Mouse (Mus musculus): ENCODE measurements around the gene Ccdc9b. TPM values are rescaled to one million over a fixed set of nuclear protein-coding genes. Genes with fewer than 3 reads are reported as not detected.

Gene Ccdc9b
- polyA plus RNA-seq, 1 experiment from 2014 or later, result 0.33 TPM

DNA sequence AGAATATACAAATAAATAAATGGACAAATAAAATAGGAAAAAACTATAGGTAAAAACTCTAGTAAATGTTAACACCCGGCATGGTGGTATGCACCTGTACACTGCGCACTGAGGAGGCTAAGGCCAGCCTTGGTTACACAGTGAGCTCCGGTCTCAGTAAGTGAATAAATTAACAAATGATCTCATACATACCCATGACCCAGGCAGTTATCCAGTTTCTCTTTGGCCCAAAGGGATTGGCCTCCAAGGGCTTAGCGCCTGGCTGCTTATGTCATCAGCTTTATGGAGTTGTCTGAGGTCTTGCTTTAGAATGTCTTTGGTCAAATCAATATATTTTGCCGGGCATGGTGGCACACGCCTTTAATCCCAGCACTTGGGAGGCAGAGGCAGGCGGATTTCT, 21.2 kb upstream of the Ccdc9b start:
- Histone ChIP-seq H3K36me3 (ENCODE audit: inconsistent target) (no peaks in the 10 kb centered on the region), H3K27ac (no peak overlapping the region), H3K4me3 (ENCODE audit: inconsistent target) (no peak overlapping the region), H3K79me2 (ENCODE audit: inconsistent target) (no peaks in the 10 kb centered on the region)
- WGBS (ENCODE audit: missing documents), result 98% methylated on average over 6 of the region's 7 CpGs

DNA sequence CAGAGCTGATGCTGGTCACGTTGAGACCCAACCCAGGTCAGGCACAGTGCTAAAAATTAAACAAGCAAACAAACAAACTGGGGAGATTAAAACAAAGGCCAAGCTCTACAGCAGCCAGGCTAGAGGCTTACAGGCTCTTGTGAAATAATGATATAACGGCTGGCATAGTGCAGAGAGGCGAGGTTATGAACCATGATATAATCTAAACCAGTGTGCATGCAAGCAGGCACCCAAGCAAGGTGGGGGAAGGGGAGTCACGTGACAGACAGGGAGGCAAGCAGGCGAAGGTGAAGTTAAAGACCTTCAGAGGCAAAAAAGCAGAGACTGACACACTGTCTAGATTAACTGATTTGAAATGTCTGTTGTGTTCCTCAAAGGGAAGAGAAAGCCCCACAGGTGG, 20.6 kb upstream of the Ccdc9b start:
- Histone ChIP-seq H3K4me3 (ENCODE audit: inconsistent target) (no peak overlapping the region), H3K27ac (no peak overlapping the region), H3K79me2 (ENCODE audit: inconsistent target) (no peaks in the 10 kb centered on the region), H3K36me3 (ENCODE audit: inconsistent target) (no peaks in the 10 kb centered on the region)
- 65% methylated on average over 5 of the region's 5 CpGs for WGBS (ENCODE audit: missing documents)

DNA sequence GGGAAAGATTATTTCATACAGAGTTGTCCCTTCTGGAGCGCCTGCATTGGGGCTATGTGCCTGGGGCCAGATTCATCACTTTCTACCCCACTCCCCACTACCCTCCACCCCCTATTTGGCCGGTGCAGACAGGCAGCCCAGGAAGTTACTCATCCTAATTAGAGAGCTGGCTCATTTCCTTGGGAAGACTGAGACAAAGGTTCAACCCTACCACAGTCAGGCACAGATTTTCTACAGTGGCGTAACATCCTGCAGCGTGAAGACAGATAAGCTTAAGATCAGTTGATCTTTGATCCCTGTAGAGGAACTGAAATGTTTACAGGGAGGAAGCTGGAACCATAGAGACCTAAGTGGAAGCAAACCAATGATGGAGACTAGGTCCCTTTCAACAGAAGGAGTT, 19.8 kb upstream of the Ccdc9b start:
- no peaks in the 10 kb centered on the region for H3K36me3 ChIP-seq (ENCODE audit: inconsistent target)
- H3K27ac ChIP-seq, result no peak overlapping the region
- H3K79me2 ChIP-seq (ENCODE audit: inconsistent target), result no peaks in the 10 kb centered on the region
- no peak overlapping the region for H3K4me3 ChIP-seq (ENCODE audit: inconsistent target)
- WGBS (ENCODE audit: missing documents), result 43% methylated on average over 4 of the region's 4 CpGs

DNA sequence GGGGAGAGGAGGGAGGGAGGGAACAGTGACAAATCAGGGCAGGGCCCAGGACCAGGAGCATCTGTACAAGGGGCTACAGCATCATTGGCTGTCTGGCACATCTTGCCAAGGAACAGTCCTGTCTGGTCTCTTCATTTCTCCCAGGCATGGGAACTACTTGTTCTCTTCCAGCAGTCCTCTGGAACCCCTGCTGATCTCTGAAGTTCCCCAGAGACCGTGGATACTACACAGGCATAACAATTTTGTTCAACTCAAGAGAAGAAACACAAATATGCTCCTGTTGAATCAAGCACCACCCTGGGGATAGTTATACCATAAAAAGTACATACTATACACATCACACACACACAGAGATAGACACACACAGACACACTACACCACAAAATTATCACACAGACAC, 18.7 kb upstream of the Ccdc9b start:
- H3K36me3 ChIP-seq (ENCODE audit: inconsistent target), result no peaks in the 10 kb centered on the region
- no peak overlapping the region for H3K27ac ChIP-seq
- no peaks in the 10 kb centered on the region for H3K79me2 ChIP-seq (ENCODE audit: inconsistent target)
- WGBS (ENCODE audit: missing documents), result 70% methylated on average over 1 of the region's 1 CpGs
- no peak overlapping the region for H3K4me3 ChIP-seq (ENCODE audit: inconsistent target)

DNA sequence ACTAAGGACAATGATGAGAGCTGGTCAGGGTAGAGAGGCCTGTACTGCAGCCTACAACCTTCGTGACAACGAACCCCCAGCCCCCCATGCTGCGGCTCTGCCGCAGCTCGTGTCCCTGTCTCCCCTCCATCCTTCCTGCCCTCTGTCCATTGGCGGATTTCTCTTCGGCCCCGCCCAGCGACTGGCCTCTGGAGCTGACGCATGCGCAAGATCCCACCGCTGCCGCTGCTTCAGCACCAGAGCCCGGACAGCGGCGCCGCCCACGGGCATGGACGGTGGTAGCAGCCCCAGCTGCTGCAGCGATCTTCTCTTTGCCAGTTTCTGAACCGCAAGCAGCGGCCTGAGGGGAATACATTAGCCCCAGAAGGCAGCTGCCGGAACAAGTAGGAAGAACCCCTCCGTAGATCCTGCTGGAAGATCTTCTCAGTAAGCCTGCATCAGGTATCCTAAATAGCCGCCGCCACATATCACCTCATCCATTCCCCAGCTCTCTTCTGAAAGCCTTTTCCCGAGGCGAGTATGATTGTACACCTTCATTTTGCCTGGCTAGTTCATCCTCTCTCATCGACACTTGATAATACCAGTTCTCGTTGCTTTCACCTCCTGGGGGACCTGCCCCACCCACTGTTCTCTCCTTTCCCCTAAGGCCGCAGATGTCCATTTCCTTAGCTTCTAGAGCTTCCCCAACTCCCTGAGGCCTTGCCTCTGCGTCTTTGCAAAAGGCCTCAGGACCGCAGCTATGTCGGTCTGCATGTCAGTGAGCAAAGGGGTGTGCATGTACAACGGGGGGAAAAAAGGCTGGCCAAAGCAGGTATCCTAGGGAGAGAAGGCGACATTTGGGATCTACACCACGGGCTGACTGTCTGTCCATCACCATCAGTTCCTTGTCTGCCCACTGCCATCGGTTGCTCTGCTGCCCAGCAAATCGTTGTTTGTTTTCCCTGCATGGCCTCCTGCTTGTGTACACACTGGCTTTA, 17.3 kb upstream of the Ccdc9b start, which contains the start of gene Disp2:
Gene Disp2 (plus strand): TSS at position 216 of the 977 bp plus-strand sequence.
- Histone ChIP-seq H3K27ac (no peak within 1 kb of the TSS), H3K79me2 (ENCODE audit: inconsistent target) (no peaks in the 10 kb centered on the region), H3K36me3 (ENCODE audit: inconsistent target) (no peaks in the 10 kb centered on the region), H3K4me3 (ENCODE audit: inconsistent target) (peak within 1 kb of the TSS; percentile 7; the same call in 1 of the 2 replicates)
- 16% methylated on average over 39 of the region's 39 CpGs for WGBS (ENCODE audit: missing documents)

DNA sequence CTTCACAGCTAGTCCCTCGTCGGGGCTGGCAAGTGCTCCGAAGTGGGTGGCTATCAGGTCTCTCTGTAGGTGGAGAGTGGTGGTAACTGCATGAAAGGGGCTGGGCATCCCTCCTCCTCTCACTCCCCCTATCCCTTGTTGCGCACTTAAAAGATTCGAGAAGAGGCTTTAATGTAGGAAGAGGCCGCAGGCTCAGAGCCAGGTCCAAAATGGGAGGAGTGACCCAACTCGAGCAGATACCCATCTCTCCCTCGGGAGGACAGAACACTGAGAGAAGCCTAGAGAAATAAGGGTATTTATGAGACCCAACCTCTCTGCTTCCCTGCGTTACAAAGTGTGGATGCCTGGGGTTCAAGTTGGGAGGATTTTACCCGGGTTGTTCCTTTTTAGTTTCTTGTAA, 16.6 kb upstream of the Ccdc9b start:
- WGBS (ENCODE audit: missing documents), result 39% methylated on average over 10 of the region's 10 CpGs
- H3K27ac ChIP-seq, result no peak overlapping the region
- H3K79me2 ChIP-seq (ENCODE audit: inconsistent target), result no peaks in the 10 kb centered on the region
- H3K36me3 ChIP-seq (ENCODE audit: inconsistent target), result no peaks in the 10 kb centered on the region
- H3K4me3 ChIP-seq (ENCODE audit: inconsistent target), result peak overlapping the region; percentile 7; the same call in 1 of the 2 replicates

DNA sequence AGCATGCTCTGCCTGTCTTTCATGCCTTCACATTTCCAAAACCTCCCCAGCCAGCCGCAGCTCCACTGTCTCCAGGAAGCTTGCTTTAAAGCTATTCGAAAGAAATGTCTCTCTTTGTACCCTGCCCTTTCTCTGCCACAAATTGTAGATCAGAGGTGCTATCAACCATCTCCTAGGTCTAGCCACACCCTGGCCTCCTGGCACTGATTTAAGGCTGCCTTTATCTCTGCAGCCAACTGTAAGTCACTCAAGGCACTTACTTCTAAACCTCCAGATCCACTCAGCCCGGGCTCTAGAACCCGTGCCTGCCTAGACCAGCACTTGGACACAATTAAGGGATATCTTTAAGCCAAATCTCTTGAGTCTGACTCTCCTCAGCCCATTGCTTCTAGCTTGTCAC, 16.0 kb upstream of the Ccdc9b start:
- WGBS (ENCODE audit: missing documents), result 94% methylated on average over 4 of the region's 4 CpGs
- Histone ChIP-seq H3K36me3 (ENCODE audit: inconsistent target) (no peaks in the 10 kb centered on the region), H3K27ac (no peak overlapping the region), H3K4me3 (ENCODE audit: inconsistent target) (no peak overlapping the region), H3K79me2 (ENCODE audit: inconsistent target) (no peaks in the 10 kb centered on the region)

DNA sequence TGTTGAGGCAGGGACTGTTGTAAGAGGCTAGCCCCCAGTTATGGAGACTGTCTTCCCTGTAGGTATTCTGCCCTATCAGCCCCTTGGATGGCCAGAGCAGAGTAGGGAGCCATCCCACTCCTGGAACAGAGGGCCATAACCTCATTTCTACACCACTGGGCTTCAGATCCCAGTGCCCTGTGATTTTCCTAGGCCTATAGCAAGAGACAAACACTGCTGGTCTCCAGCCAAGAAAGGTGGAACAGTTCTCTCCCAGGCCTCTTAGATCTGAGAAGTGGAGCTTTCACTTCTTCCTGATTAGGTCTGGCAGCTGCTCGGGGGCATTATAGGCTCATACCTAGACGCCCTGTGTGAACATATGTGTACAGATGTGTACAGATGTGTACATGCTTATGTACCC, 13.8 kb upstream of the Ccdc9b start:
- Histone ChIP-seq H3K4me3 (ENCODE audit: inconsistent target) (no peak overlapping the region), H3K27ac (no peak overlapping the region), H3K79me2 (ENCODE audit: inconsistent target) (no peaks in the 10 kb centered on the region), H3K36me3 (ENCODE audit: inconsistent target) (no peaks in the 10 kb centered on the region)
- WGBS (ENCODE audit: missing documents), result 63% methylated on average over 2 of the region's 2 CpGs

DNA sequence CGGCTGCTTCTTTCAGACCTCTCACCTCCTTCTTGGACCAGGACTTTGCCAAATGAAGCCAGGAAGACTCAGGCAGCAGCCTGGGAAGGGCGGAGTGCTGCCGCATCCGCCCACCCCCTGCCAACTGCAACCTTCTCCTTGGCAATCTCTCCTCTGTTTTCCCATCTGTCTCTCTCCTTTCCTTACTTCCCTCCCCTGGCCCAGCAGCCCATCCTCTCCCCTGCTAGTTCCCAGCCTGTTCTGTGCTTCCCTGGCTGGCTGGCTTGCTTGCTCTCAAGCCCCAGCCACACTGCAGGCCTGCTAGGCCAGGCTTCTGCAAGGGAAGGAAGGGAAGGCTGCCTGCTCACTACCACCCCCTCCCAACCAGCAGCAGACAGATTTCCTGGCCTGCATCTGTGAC, 13.4 kb upstream of the Ccdc9b start:
- H3K27ac ChIP-seq, result no peak overlapping the region
- no peak overlapping the region for H3K4me3 ChIP-seq (ENCODE audit: inconsistent target)
- no peaks in the 10 kb centered on the region for H3K79me2 ChIP-seq (ENCODE audit: inconsistent target)
- no peaks in the 10 kb centered on the region for H3K36me3 ChIP-seq (ENCODE audit: inconsistent target)
- WGBS (ENCODE audit: missing documents), result 91% methylated on average over 3 of the region's 4 CpGs

DNA sequence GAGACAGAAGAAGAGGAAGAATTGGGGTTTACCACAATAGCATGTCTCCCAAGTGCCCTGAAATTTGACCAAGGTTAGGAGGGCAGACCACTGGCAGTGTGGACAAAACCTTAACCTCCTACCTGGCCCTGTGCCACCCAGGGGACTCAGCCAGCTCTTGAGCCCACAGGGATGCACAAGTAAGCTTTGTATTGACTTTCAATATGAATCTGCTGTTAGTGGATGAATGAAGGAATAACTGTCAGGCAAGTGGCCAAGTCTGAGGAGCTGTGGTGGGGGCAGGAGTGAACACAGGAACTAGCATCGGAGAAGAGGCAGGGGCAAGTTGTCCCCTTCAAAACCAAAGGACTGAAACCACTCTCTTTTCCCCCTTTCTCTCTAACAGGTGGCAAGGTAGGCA, 12.9 kb upstream of the Ccdc9b start:
- no peaks in the 10 kb centered on the region for H3K36me3 ChIP-seq (ENCODE audit: inconsistent target)
- no peaks in the 10 kb centered on the region for H3K79me2 ChIP-seq (ENCODE audit: inconsistent target)
- no peak overlapping the region for H3K4me3 ChIP-seq (ENCODE audit: inconsistent target)
- 17% methylated on average over 1 of the region's 1 CpGs for WGBS (ENCODE audit: missing documents)
- no peak overlapping the region for H3K27ac ChIP-seq

DNA sequence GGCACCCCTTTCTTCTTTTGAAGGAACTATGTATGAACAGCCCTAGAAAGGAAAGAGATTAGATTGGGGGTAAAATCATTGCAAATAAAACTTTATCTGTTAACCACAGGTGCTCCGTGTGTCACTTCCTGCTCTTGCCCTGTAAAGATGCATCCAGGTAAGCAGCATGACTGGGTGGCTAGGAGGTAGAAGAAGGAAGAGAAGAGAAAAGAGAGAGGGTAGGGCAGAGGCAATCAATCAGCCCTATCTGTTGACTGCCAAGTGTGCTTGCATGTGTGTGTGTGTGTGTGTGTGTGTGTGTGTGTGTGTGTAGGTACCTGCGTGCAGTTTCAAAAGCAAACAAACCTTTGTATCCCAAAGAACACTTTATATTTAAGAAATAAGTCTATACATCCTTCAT, 12.1 kb upstream of the Ccdc9b start:
- H3K36me3 ChIP-seq (ENCODE audit: inconsistent target), result no peaks in the 10 kb centered on the region
- no peak overlapping the region for H3K27ac ChIP-seq
- no peak overlapping the region for H3K4me3 ChIP-seq (ENCODE audit: inconsistent target)
- whole genome bisulfite sequencing (ENCODE audit: missing documents), result 67% methylated on average over 1 of the region's 2 CpGs
- no peaks in the 10 kb centered on the region for H3K79me2 ChIP-seq (ENCODE audit: inconsistent target)

DNA sequence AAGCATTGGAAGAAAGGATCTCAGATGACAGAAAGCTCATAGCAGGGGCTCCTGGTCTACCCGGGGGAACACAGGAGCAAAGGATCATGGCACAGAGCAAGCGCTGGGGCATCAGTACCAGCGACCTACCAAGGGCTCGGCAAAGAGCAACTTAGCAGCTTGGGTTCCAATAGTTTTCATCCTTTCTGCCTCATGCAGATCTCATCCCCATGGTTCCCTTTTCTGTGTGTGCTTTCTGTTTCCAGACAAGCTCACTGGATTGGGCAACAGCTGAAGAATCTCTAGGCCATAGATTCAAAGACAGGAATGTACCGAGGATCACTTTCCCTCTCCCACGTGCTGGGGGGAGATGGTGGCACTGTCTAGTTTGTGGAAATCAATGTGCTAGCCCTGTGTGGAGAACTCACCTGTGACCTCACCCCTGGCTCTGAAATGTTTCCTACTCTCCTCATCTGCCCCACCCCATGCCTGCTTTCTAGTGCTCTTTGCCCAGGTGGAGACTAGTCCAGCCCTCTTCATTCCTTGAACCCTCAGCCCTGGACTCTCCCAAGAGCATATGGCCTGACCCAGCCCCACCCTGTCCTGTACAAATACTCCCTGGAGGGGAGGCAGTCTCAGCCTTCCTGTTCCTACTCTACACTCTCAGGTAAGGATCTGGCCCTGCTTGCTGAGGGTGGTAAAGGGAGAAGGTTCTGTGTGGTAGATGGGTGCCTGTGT, 9.9 kb upstream of the Ccdc9b start, which contains the start of gene Phgr1:
Gene Phgr1 (plus strand): TSS at position 612 of the 717 bp plus-strand sequence.
- Histone ChIP-seq H3K4me3 (ENCODE audit: inconsistent target) (no peak within 1 kb of the TSS), H3K27ac (no peak within 1 kb of the TSS), H3K79me2 (ENCODE audit: inconsistent target) (no peaks in the 10 kb centered on the region), H3K36me3 (ENCODE audit: inconsistent target) (no peaks in the 10 kb centered on the region)
- WGBS (ENCODE audit: missing documents), result 67% methylated on average over 6 of the region's 6 CpGs

DNA sequence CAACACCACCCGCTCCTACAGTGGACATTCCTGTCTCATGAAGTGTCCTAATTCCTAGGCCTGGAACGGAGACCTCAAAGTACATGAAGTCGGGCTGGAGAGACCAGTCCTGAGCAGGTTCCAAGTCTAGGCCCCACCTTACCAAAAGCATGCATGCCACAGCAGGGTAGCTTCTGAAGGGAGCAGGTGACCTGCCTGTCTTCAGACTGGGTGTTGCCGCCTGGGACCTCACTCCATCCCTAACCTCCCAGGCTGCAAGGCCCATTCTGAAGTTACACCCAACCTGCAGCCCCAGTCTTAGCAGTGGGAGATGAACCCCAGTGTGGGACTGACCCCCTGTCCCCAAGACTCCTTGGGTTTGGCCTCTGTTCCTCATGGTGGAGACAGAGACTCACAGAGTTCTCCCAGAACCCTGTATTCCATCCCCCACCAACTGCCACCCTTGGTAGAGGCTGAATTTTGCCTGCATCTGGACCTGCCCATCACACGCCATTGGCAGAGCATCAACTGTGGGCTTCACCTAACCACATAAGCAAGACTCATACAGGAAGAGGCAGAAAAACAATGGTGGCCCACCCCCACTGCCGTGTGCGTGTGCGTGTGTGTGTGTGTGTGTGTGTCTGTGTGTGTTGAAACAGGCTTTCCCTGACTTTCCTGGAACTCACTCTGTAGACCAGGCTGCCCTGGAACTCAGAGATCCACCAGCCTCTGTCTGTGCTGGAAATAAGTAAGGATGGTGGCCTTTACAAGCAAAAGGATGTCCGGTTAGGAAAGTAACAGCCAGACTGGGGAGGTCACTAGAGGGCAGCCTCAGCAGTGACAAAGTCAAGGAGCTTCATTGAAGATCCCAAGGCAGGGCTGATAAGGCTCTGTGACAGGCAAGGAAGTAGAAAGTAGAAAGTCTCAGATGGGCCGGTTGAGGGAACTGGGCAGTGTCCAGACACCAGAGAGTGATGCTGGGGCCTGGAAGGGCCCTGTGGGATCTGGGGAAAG, 3.9 kb upstream of the Ccdc9b start:
- no peaks in the 10 kb centered on the region for H3K79me2 ChIP-seq (ENCODE audit: inconsistent target)
- no peaks in the 10 kb centered on the region for H3K36me3 ChIP-seq (ENCODE audit: inconsistent target)
- no peak overlapping the region for H3K4me3 ChIP-seq (ENCODE audit: inconsistent target)
- 61% methylated on average over 10 of the region's 10 CpGs for WGBS (ENCODE audit: missing documents)
- no peak overlapping the region for H3K27ac ChIP-seq

DNA sequence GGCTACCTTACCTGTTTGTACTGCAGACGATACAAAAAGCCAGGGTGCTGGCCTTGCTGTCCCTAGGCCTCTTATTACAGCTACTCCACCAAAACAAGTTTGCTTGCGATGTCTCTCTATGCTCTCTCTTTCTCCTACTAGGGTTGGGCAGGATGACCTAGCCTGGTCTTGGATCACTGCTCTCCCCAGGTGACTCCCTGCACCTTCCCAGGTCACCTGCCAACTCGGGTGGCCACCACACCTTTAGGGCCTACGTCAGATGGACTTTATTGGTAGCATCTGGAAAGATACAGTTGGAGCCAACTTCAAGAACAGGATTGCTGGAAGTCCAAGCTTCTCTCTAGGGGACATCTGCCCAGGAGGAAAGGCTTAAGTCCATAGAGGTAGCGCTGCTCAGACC, 2.4 kb upstream of the Ccdc9b start:
- WGBS (ENCODE audit: missing documents), result 92% methylated on average over 5 of the region's 5 CpGs
- no peaks in the 10 kb centered on the region for H3K79me2 ChIP-seq (ENCODE audit: inconsistent target)
- no peaks in the 10 kb centered on the region for H3K36me3 ChIP-seq (ENCODE audit: inconsistent target)
- H3K27ac ChIP-seq, result no peak overlapping the region
- H3K4me3 ChIP-seq (ENCODE audit: inconsistent target), result no peak overlapping the region
